Mouse (Mus musculus) cerebellum, adult 9-10 months (tissue): ENCODE data around the gene Mob1a.

Experiments
- DNase-seq: peaks from one replicate; pipeline ENCODE4 v3.0.0; 2022

Mob1a gene

GRCm38 (mm10) chr6:83392166-83392780 lies 66.5 kb downstream of the Mob1a start:
- no peak for DNase-seq
